Mouse (Mus musculus) embryonic facial prominence, embryonic 15.5 days (tissue): ENCODE measurements around the gene Lrp1. TPM values are rescaled to one million over a fixed set of nuclear protein-coding genes. Genes with fewer than 3 reads are reported as not detected.

Source experiments
- ATAC-seq: fragments of 200-750 bp; cut with Nextera tagmentation; 2 replicates; pipeline ENCODE4 v1.8.0; 2017; ENCODE audit warnings: low read depth, moderate TSS enrichment; ENCODE audit not compliant: insufficient number of reproducible peaks, low FRiP score, low TSS enrichment
- H3K27ac ChIP-seq: fragments of 300-500 bp; sonication (generic); replicated peaks from 2 replicates; pipeline ENCODE4 v1.5.1; 2015; ENCODE audit warnings: mild to moderate bottlenecking, inconsistent platforms
- H3K27me3 ChIP-seq: fragments of 300-500 bp; sonication (generic); 2 replicates; pipeline ENCODE4 v1.6.1; 2015; ENCODE audit warnings: inconsistent platforms
- H3K36me3 ChIP-seq: fragments of 300-500 bp; sonication (generic); 2 replicates; pipeline ENCODE4 v1.6.1; 2015; ENCODE audit warnings: mild to moderate bottlenecking, inconsistent platforms
- H3K4me1 ChIP-seq: fragments of 300-500 bp; sonication (generic); 2 replicates; pipeline ENCODE4 v1.6.1; 2015; ENCODE audit warnings: inconsistent platforms
- H3K4me2 ChIP-seq: fragments of 300-500 bp; sonication (generic); replicated peaks from 2 replicates; pipeline ENCODE4 v1.6.1; 2015; ENCODE audit warnings: mild to moderate bottlenecking, inconsistent platforms
- H3K4me3 ChIP-seq: fragments of 300-500 bp; sonication (generic); replicated peaks from 2 replicates; pipeline ENCODE4 v1.5.1; 2015; ENCODE audit warnings: mild to moderate bottlenecking, inconsistent platforms
- H3K9ac ChIP-seq: fragments of 300-500 bp; sonication (generic); 2 replicates; pipeline ENCODE4 v1.6.1; 2015; ENCODE audit warnings: inconsistent platforms
- H3K9me3 ChIP-seq: fragments of 300-500 bp; sonication (generic); replicated peaks from 2 replicates; pipeline ENCODE4 v1.6.1; 2016; ENCODE audit warnings: inconsistent platforms
- WGBS: fragments of 180-500 bp; shearing (Covaris S2); methylation state at CpG from one replicate; pipeline ENCODE4 v1.1.7; 2015; 5-methylcytosine and 5-hydroxymethylcytosine counted together
- polyA plus RNA-seq: library from polyadenylated mRNA; unstranded; fragments of >200 nt; fragmentation: Nextera tagmentation; extraction: Ambion mirVana; gene quantifications from 2 replicates; pipeline ENCODE4 v1.2.1, GENCODE M21; 2015

The Lrp1 gene
- polyA plus RNA-seq, 1 experiment from 2014 or later = 163 TPM

GRCm38 (mm10) chr10:127599252-127599651 is 21.7 kb downstream of the Lrp1 start:
- H3K27me3 ChIP-seq = no peaks in the 10 kb centered on the region
- H3K27ac ChIP-seq = peak overlapping the region; percentile 88
- ATAC-seq = no peak
- H3K4me3 ChIP-seq = no peak overlapping the region
- peaks cover 49% of the 10 kb centered on the region for H3K36me3 ChIP-seq
- no peak overlapping the region for H3K4me2 ChIP-seq
- H3K9me3 ChIP-seq = no peaks in the 10 kb centered on the region
- no peak overlapping the region for H3K9ac ChIP-seq
- 71% methylated on average over 11 of the region's 11 CpGs for whole genome bisulfite sequencing
- peaks cover 80% of the 10 kb centered on the region for H3K4me1 ChIP-seq

- 66% methylated on average over 8 of the region's 8 CpGs for WGBS
- no peak for ATAC-seq
- Histone ChIP-seq H3K4me1 (peaks cover 73% of the 10 kb centered on the region), H3K9me3 (no peaks in the 10 kb centered on the region), H3K4me3 (no peak overlapping the region), H3K36me3 (peaks cover 49% of the 10 kb centered on the region), H3K9ac (no peak overlapping the region), H3K27ac (peak overlapping the region; percentile 89), H3K4me2 (no peak overlapping the region), H3K27me3 (no peaks in the 10 kb centered on the region)
Observed at GRCm38 (mm10) chr10:127598607-127599006, 22.3 kb downstream of the Lrp1 start.

GRCm38 (mm10) chr10:127597311-127597901 is 23.5 kb downstream of the Lrp1 start:
- Histone ChIP-seq H3K4me3 (no peak overlapping the region), H3K9me3 (no peaks in the 10 kb centered on the region), H3K27ac (peak overlapping the region; percentile 89), H3K9ac (no peak overlapping the region), H3K27me3 (no peaks in the 10 kb centered on the region), H3K4me1 (peaks cover 65% of the 10 kb centered on the region), H3K36me3 (peaks cover 53% of the 10 kb centered on the region), H3K4me2 (0 out of 2 replicates have a peak overlapping the region, but pooled peaks have one; percentile 10)
- ATAC-seq = peak; percentile 65
- 49% methylated on average over 5 of the region's 5 CpGs for WGBS

DNA sequence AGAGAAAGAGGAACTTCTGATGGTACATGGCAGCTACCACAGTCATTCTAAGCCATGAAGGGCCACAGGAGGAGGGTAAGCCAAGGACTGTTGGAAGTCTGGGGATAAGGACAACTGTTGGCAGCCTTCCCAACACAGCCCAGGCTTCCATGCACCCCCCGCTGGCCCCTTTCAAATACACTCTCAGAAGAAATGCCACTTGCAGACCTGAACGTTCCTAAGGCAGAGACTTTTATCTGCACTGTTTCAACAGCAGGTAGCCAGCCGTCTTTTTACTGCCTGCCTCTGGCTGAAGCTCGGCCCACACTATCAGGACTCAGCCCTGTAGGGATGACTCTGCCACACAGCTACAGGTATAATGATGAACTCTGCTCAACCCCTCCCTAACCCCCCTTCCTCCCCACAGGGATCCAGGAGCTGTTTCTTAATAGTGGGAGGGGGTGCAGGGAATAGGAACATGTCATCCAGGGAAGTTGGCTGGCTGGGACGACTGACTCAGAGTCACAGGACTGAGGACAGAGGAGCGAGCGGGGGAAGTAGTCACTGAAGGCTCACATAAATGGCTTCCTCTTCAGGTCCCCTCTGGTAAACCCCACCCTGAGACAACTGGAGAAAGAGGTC is 24.5 kb downstream of the Lrp1 start:
- H3K27ac ChIP-seq = peak overlapping the region; percentile 89
- no peak overlapping the region for H3K4me3 ChIP-seq
- ATAC-seq = no peak
- no peak overlapping the region for H3K9ac ChIP-seq
- peaks cover 68% of the 10 kb centered on the region for H3K4me1 ChIP-seq
- WGBS = 47% methylated on average over 7 of the region's 7 CpGs
- no peaks in the 10 kb centered on the region for H3K9me3 ChIP-seq
- H3K4me2 ChIP-seq = no peak overlapping the region
- H3K36me3 ChIP-seq = peaks cover 53% of the 10 kb centered on the region
- no peaks in the 10 kb centered on the region for H3K27me3 ChIP-seq

GRCm38 (mm10) chr10:127594930-127595715 is 25.8 kb downstream of the Lrp1 start:
- WGBS = 75% methylated on average over 30 of the region's 30 CpGs
- H3K9me3 ChIP-seq = no peaks in the 10 kb centered on the region
- no peak overlapping the region for H3K9ac ChIP-seq
- no peak for ATAC-seq
- H3K36me3 ChIP-seq = peaks cover 55% of the 10 kb centered on the region
- no peaks in the 10 kb centered on the region for H3K27me3 ChIP-seq
- no peak overlapping the region for H3K4me2 ChIP-seq
- H3K27ac ChIP-seq = peak overlapping the region; percentile 89; the same call in 1 of the 2 replicates
- peaks cover 60% of the 10 kb centered on the region for H3K4me1 ChIP-seq
- no peak overlapping the region for H3K4me3 ChIP-seq

DNA sequence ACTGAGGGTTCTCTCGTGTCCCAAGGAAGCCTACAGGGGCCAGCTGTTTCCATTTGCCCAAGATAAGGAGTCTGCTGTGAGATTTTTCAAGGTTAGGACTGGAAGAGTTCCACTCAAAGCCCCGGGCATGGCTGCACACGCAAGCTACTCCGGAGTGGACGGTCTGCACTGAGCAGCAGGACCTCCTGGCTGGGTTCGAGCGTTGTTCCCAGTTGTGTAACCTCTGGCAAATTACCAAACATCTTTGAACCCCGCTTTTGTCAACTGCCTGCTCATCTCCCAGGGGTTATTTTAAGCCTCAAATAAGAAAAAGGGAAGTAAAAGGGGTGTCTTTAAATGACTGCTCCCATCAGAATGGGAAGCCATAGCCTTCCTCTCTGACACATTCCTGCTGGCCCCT is 26.5 kb downstream of the Lrp1 start:
- peaks cover 53% of the 10 kb centered on the region for H3K4me1 ChIP-seq
- 74% methylated on average over 8 of the region's 8 CpGs for WGBS
- H3K27me3 ChIP-seq = no peaks in the 10 kb centered on the region
- no peak overlapping the region for H3K9ac ChIP-seq
- ATAC-seq = no peak
- H3K36me3 ChIP-seq = peaks cover 62% of the 10 kb centered on the region
- H3K9me3 ChIP-seq = no peaks in the 10 kb centered on the region
- no peak overlapping the region for H3K4me3 ChIP-seq
- H3K27ac ChIP-seq = peak overlapping the region; percentile 44
- no peak overlapping the region for H3K4me2 ChIP-seq

- H3K4me1 ChIP-seq = peaks cover 38% of the 10 kb centered on the region
- 79% methylated on average over 13 of the region's 13 CpGs for WGBS
- H3K27me3 ChIP-seq = no peaks in the 10 kb centered on the region
- H3K27ac ChIP-seq = 0 out of 2 replicates have a peak overlapping the region, but pooled peaks have one; percentile 22
- H3K4me2 ChIP-seq = no peak overlapping the region
- H3K9me3 ChIP-seq = no peaks in the 10 kb centered on the region
- H3K9ac ChIP-seq = no peak overlapping the region
- ATAC-seq = no peak
- no peak overlapping the region for H3K4me3 ChIP-seq
- peaks cover 78% of the 10 kb centered on the region for H3K36me3 ChIP-seq
Observed at GRCm38 (mm10) chr10:127592850-127593249, 28.1 kb downstream of the Lrp1 start.

- H3K9me3 ChIP-seq = no peaks in the 10 kb centered on the region
- no peak for ATAC-seq
- H3K4me1 ChIP-seq = peaks cover 34% of the 10 kb centered on the region
- H3K4me2 ChIP-seq = no peak overlapping the region
- H3K4me3 ChIP-seq = no peak overlapping the region
- H3K36me3 ChIP-seq = peaks cover 82% of the 10 kb centered on the region
- WGBS = 90% methylated on average over 7 of the region's 7 CpGs
- no peak overlapping the region for H3K9ac ChIP-seq
- 0 out of 2 replicates have a peak overlapping the region, but pooled peaks have one; percentile 22 for H3K27ac ChIP-seq
- H3K27me3 ChIP-seq = no peaks in the 10 kb centered on the region
Observed at GRCm38 (mm10) chr10:127592423-127592822, 28.5 kb downstream of the Lrp1 start.

DNA sequence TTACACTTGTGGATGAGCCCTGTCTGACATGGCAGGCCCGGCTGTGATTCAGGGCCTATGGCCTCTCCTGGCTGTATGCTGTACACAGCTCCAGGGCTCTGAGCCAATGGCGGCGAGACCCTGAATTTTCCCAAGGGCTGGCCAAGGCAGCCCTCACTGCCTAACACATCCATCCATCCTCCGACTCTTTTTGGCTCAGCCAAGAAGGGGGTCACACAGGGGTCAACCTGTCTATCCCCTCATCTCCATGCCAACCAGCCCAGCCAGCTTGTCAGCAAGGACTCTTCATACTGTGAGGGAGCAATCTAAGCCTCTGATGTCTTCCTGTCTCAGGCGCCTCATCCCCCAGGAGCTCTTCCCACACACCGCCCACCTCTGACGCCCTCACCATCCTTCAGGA is 29.4 kb downstream of the Lrp1 start:
- Histone ChIP-seq H3K4me2 (no peak overlapping the region), H3K27ac (peak overlapping the region; percentile 53; the same call in 1 of the 2 replicates), H3K27me3 (no peaks in the 10 kb centered on the region), H3K4me1 (peaks cover 25% of the 10 kb centered on the region), H3K36me3 (peaks cover 90% of the 10 kb centered on the region), H3K4me3 (no peak overlapping the region), H3K9ac (no peak overlapping the region), H3K9me3 (no peaks in the 10 kb centered on the region)
- no peak for ATAC-seq
- 46% methylated on average over 7 of the region's 7 CpGs for WGBS

- Histone ChIP-seq H3K27ac (peak overlapping the region; percentile 53; the same call in 1 of the 2 replicates), H3K36me3 (peaks cover 94% of the 10 kb centered on the region), H3K9me3 (no peaks in the 10 kb centered on the region), H3K4me3 (no peak overlapping the region), H3K27me3 (no peaks in the 10 kb centered on the region), H3K4me1 (peaks cover 19% of the 10 kb centered on the region; the same call in 1 of the 2 replicates), H3K9ac (no peak overlapping the region), H3K4me2 (no peak overlapping the region)
- no peak for ATAC-seq
- WGBS = 62% methylated on average over 7 of the region's 7 CpGs
Observed at GRCm38 (mm10) chr10:127590831-127591451, 30.0 kb downstream of the Lrp1 start.

- peaks cover 94% of the 10 kb centered on the region for H3K36me3 ChIP-seq
- H3K4me2 ChIP-seq = no peak overlapping the region
- H3K27ac ChIP-seq = peak overlapping the region; percentile 53; the same call in 1 of the 2 replicates
- H3K4me3 ChIP-seq = no peak overlapping the region
- no peak for ATAC-seq
- H3K9ac ChIP-seq = no peak overlapping the region
- peaks cover 13% of the 10 kb centered on the region; the same call in 1 of the 2 replicates for H3K4me1 ChIP-seq
- no peaks in the 10 kb centered on the region for H3K9me3 ChIP-seq
- H3K27me3 ChIP-seq = no peaks in the 10 kb centered on the region
- 79% methylated on average over 12 of the region's 12 CpGs for WGBS
Observed at GRCm38 (mm10) chr10:127590256-127590655, 30.7 kb downstream of the Lrp1 start.
